39 mouse cellular contexts compared by ENCODE assay signal in the genomic region with DNA sequence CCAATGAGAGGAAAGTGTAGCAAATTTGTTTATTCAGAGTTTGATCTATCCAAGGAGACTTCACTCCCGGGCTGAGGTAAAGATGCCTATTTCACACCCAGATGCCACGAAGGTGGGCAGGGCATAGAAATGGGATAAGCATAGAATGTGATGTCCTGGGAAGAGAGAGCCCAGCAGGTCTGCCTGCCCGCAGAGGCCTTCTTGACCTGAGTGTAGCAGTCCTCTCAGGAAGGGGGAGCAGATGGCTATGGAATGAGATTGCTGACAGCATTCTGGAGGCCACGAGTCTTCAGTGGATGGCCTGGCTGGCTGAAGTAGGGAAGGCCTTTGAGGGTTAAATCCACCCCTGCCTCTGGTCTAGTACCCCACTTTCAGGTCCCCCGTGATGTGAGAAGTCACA. TPM values are rescaled to one million over a fixed set of nuclear protein-coding genes. Genes with fewer than 3 reads are reported as not detected.
"Had no signal": no experiment of that assay in that cellular context is flagged by ENCODE, and none has a peak within 500 bp of the region (broad histone marks: within the 10 kb centered on the region; RNA-seq: fewer than 3 reads in every experiment).

No protein-coding gene starts in this region.

- ATAC-seq: hindbrain, postnatal 0 days; inflammation-experienced regulatory T-cells, adult 6 months; intestine, embryonic 15.5 days; intestine, postnatal 0 days; liver, embryonic 12.5 days had no signal

- H3K36me3 ChIP-seq: hindbrain, embryonic 13.5 days; hindbrain, embryonic 15.5 days; intestine, embryonic 15.5 days; limb, embryonic 13.5 days; limb, embryonic 15.5 days; liver, embryonic 12.5 days had no signal

- H3K9ac ChIP-seq: hindbrain, embryonic 13.5 days; hindbrain, embryonic 15.5 days; intestine, embryonic 15.5 days; limb, embryonic 13.5 days; limb, embryonic 15.5 days; liver, embryonic 12.5 days; liver, embryonic 14.5 days had no signal

- H3K27ac ChIP-seq: hindbrain, embryonic 13.5 days; hindbrain, embryonic 15.5 days; hindbrain, postnatal 0 days; intestine, embryonic 15.5 days; limb, embryonic 13.5 days; liver, embryonic 12.5 days; liver, embryonic 14.5 days had no signal

- H3K27me3 ChIP-seq: hindbrain, embryonic 13.5 days; hindbrain, embryonic 15.5 days; intestine, embryonic 15.5 days; limb, embryonic 13.5 days; limb, embryonic 15.5 days had no signal

- H3K4me3 ChIP-seq: hindbrain, embryonic 13.5 days; hindbrain, embryonic 15.5 days; intestine, embryonic 15.5 days; layer of hippocampus, adult 2 months; limb, embryonic 13.5 days; limb, embryonic 15.5 days; liver, embryonic 12.5 days had no signal

- H3K9me3 ChIP-seq: hindbrain, embryonic 13.5 days; hindbrain, embryonic 15.5 days; intestine, embryonic 15.5 days; limb, embryonic 13.5 days; limb, embryonic 15.5 days; liver, embryonic 12.5 days had no signal

- DNase-seq: gastrocnemius, postnatal 14 days; gastrocnemius, postnatal 36 days; heart, adult 18-20 months; heart, postnatal 14 days; heart, postnatal 36 days; kidney, adult 18-20 months; kidney, adult 8-10 months; kidney, postnatal 10 days; kidney, postnatal 25 days; kidney, postnatal 4 days; left cerebral cortex, postnatal 4 days had no signal

- H3K4me2 ChIP-seq: heart, embryonic 11.5 days; hindbrain, embryonic 13.5 days; hindbrain, embryonic 15.5 days; intestine, embryonic 15.5 days; limb, embryonic 13.5 days; limb, embryonic 15.5 days; liver, embryonic 12.5 days had no signal

RNA-seq across cellular contexts. Expression of a gene that starts 5.9 kb away (rescaled TPM):
- total RNA-seq: gastrocnemius, adult 18-20 months; gastrocnemius, postnatal 14 days; gastrocnemius, postnatal 36 days; heart, adult 18-20 months; heart, adult 8-10 months; heart, postnatal 14 days; heart, postnatal 36 days; hematopoietic stem cell, adult 5-6 weeks; hindbrain, postnatal 0 days; layer of hippocampus, adult 2 months; layer of hippocampus, postnatal 10 days; layer of hippocampus, postnatal 25 days; left cerebral cortex, adult 8-10 months; left cerebral cortex, postnatal 10 days; left cerebral cortex, postnatal 25 days; left cerebral cortex, postnatal 4 days; liver, adult 2 months had no signal
- polyA plus RNA-seq: gonadal fat pad, adult 2 months; heart, embryonic 11.5 days; heart, embryonic 14.5 days; hindbrain, embryonic 11.5 days; hindbrain, embryonic 13.5 days; hindbrain, embryonic 15.5 days; hindbrain, postnatal 0 days; inflammation-experienced regulatory T-cells, adult 6 months; intestine, embryonic 15.5 days; intestine, postnatal 0 days; kidney, embryonic 14.5 days; kidney, embryonic 16.5 days; limb, embryonic 11.5 days; limb, embryonic 15.5 days; liver, adult 2 months; liver, embryonic 12.5 days; liver, embryonic 14.5 days; liver, embryonic 16.5 days had no signal
